Mouse (Mus musculus): ENCODE measurements at regions not wholly inside any gene's neighbourhood (a gene's known extent, or its start where the extent isn't known, plus 50 kb on each side); places are given as distances from the start of the nearest gene placed in this dataset.

DNA sequence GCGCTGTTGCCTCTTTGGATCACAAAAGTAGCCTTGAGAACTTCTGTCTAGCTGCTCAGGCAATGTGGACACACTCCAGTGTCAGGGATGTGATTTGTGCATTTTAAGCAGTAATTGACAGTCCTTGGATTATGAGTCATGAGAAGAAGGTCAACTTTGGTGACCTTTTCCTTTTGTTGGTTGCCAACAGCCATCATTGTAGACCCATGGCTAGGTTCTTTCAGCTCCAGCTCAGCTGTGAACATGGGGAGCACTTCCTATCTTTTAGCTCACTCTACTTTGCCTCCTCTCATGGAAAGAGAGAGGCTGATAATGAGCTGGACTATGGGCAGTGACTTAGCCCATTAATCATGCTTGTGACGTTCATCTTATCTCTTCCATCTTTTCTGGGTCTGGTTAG is 602.8 kb downstream of the Ets1 start:
- no peak for DNase-seq

GRCm38 (mm10) chr9:33240506-33240905 is 604.5 kb downstream of the Ets1 start:
- no peak for DNase-seq

DNA sequence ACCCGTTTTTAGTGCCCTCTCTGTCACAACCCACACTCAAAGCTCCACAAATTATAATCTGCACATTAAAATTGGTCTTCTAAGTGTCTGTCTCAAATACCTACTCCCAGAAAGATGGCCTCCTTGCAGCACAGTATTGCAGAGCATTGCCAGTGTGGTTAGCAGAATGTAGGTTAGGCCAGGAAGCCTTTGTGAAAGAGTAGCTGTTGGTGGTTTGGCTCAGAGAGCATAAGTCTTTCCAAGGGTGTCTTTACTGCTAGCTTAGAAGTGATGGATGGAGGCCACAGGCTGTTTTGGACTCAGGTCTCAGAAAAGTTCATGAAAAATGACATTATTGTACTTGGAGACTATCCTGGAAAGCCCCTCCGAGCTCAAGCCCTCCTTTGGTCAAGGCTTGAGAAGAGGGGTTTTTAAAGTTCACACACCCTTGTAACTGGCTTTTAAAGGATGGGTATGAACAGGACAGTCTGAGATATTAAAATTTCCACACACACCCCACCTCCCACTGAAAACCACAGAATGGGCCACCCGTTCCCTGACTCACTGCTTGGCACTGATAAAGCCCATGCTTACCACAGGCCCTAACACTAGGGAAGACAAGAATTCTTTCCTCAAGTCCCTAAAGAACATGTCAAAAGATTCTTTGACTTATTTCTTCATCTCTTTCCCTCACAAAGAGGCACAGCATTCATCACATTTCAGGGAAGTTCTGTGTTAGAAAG is 605.1 kb downstream of the Ets1 start:
- DNase-seq = no peak

GRCm38 (mm10) chr9:33246932-33247331 is 610.9 kb downstream of the Ets1 start:
- DNase-seq = peak; percentile 7 to 49

DNA sequence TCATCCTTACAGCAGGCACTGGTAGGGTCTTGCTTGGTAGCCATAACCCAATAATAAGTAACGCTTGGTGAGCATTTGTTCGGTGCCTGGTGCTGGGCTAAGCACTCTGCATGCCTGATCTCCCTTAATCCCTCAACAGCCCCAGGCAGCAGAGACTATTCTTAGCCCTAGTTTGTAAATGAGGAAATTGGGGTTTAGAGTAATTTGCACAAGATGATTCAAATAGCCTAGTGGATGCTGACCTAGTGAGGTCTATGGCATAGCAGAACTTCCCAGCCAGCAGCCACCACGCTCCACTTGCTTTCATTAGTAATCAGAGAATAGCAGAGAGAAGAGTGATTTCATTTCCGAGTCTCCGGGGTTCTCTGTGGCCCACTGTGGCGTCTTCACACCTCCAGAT is 622.2 kb downstream of the Ets1 start:
- DNase-seq = no peak

- peak; percentile 10 to 44 for DNase-seq
These were observed 624.1 kb downstream of the Ets1 start for GRCm38 (mm10) chr9:33260171-33260570.

DNA sequence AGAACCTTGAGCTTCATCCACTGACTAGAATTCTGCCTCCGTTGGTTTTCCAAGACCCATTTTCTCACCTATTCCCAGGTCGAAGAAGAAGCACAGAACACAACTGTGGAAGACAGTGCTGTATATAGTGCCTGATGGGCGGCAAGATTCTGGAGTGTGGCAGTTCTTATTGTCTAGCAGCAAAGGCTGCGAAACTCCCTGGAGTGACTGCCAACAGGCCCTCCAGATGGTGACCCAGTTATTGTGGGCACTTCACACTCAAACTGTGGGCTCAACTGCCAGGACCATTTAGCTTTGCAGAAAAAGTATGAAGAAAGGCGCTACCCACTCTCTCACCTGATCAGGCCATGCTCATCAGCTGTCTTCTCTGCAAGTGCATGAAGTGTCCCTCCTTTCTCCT is 653.4 kb downstream of the Ets1 start:
- no peak for DNase-seq

DNA sequence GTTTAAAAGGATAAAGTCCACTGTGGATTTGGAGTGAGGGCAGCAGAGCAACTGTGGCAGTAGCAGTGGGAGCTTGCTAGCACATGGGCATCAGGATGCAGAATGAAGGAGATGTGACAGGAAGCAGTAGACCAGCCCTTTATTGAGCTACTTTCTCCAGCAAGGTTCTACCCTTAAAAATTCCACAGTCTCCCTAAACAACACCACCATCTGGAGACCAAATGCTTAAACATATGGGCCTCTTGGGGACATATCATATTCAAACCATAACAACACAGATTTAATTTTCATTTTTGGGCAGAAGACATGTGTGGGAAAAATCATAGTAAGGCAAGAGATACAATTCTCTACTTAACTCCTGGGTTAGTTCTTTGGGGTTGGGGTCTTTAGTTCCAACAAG is 656.1 kb downstream of the Ets1 start:
- no peak for DNase-seq

GRCm38 (mm10) chr9:33295925-33296324 is 659.9 kb downstream of the Ets1 start:
- no peak for DNase-seq

DNA sequence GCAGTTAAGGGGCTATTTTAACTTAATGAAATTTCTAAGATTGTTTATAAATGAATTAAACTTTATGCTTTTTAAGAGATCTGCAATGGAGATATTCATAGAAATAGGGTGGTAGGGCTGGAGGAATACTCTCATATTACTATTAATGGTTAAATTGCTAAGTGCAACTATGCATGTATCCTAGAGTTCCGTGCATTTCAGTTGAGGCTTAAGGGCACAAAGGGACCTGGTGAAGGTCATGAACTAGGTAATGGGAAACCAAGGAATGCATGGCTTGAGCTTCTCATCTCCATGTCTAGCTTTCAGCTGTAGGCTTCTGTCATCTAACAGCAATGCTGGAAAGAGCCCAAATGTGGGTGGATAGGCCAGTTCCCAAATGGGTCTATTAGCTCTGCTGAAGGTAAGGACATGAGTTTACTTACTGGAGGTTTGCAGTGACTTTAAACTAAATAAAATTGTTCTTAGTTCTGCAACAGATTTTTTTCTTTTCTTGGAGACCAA is 683.6 kb downstream of the Ets1 start:
- DNase-seq = no peak

GRCm38 (mm10) chr9:33327722-33328121 is 691.7 kb downstream of the Ets1 start:
- DNase-seq = no peak

GRCm38 (mm10) chr9:33350258-33350657 is 714.2 kb downstream of the Ets1 start:
- no peak for DNase-seq

DNA sequence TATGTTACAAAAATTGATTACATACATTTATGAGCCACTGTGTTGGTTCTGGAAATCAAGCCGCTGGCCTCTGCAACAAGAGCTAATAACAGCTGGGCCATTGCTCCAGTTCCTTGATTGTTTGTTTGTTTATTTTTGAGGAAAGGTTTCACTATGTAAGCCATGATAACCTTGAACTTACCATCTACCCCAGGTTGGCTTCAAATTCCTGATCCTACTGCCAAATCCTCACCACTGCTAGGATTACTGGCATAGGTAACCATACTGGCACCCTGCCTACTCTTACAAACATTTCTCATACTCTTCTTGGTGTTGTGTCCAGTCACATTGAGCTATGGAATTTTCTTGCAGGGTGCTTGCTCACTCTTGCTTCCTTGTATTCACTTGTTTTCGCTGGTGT is 720.6 kb downstream of the Ets1 start:
- no peak for DNase-seq

GRCm38 (mm10) chr9:33360966-33361365 is 724.9 kb downstream of the Ets1 start:
- DNase-seq = no peak

DNA sequence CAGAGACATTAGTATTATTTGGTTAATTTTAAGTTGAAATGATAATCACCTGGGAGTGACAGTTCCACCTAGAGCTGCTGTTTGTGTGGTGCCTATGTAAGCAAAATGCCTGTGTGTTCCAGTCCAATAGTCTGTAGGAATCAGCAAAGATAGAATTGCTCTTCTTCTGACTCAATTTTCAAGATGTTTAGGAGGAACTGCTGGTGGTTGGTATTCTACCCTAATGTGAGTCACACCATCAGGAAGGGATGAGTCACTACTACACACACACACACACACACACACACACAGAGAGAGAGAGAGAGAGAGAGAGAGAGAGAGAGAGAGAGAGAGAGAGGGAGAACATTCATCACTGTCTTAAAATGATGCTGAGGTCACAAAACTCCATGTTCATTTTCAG is 753.1 kb downstream of the Ets1 start:
- DNase-seq = no peak

- DNase-seq = no peak
These were observed 768.7 kb downstream of the Ets1 start for GRCm38 (mm10) chr9:33404691-33405090.

DNA sequence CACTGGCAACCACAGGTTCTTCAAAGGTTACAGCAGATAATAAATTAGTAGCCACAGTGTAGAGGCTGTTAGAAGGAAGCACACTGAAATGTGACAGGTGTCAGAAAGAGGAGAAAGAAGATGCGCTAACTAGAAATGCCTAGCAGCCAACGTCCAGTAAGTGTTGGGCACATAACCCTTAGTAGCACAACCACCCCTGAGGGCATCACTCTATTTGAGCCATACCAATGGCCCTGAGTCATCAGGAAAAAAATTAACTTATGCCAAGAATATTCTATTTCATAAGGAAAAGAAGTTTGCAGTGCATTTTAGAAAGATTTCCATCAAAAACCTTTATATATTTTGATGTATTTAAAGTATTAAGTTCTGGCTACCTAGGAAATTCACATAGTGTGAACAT is 771.5 kb downstream of the Ets1 start:
- DNase-seq = no peak

- no peak for DNase-seq
These were observed 787.8 kb downstream of the Ets1 start for GRCm38 (mm10) chr9:33423781-33424180.

GRCm38 (mm10) chr9:33436459-33436858 is 800.4 kb downstream of the Ets1 start:
- no peak for DNase-seq

DNA sequence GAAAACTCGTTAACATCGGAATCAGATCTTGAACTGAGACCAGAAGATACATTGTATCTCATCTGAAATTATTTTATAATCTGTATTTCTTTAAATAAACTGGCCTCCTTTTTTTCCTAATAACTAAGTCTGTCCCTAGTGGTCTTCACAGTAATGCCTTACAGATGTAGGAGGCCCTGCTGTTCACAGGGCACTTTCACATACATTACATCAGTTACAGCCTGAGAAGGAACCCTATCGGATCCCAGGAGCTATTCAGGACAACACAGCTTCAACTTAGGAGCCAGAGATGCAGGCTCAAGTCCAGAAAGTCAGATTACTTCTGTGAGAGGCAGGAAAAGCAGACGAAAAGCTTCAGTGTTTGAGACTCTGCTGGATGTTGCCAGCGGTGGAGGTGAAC is 806.2 kb downstream of the Ets1 start:
- no peak for DNase-seq

DNA sequence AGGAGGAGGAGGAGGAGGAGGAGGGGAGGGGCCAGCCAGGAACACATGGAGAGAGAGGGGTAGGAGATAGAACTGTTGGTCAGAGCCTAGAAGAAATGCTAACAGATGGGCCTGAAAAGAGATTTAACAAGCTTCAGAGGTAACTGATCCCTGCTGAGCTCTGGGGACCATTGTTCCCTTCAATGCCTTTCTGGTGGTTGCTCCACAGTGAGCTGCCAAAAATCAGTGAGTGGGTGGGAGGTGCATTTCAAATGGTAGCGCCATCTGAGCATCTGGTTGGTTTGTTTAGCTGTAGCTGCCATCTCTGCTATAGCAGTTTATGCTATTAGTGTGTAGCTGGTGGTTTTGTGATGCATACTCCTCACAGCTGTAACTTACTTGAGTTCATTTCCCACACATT is 809.9 kb downstream of the Ets1 start:
- no peak for DNase-seq

DNA sequence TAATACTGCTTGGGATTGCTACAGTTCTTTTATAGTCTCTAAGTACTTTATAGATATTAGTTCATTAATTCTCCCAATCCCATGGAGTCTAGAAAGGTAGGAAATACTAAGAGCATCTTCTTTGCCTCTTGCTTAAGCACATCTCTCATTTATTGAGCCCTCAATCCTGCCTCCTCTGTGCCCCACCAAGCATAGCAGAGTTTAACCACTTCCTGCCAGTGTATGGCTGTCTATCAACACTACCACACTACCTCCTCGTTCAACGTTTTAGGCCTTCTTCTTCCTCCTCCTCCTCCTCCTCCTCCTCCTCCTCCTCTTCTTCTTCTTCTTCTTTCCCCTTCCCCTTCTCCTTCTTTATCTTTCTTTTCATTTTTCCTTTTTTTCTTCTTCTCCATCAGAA is 839.1 kb downstream of the Ets1 start:
- peak in 1 of 2 experiments; percentile 7 for DNase-seq

DNA sequence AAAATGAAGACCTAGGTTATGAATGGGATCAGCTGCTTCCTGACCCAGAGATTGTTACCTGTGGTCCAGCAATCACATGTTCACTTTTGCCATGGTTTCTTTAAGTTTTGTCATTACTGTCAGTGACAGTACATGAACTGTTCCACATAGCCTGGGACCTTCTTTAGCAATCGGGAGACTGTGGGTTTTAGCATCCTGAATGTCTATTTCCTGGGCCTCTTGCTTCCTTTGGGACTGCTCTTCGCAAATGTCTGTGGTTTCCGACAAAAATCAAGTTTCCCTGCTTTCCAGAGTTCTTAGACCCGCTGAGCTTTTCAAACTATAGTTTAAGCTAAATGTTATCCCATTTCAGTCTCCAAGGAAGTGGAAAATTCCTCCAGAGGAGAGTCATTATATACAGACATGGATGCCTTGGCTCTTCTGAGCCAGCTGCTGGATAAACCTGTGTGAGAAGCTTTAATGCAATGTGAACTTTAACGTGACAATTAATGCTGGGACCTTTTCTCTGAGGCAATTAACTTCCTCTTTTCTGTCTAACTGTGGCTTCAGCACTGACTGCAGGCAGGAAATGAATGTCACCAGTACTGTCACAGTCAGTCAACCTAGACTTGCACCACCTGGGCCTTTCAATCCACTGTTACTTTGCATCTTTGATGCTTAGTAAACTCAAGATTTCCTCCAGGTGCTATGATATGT is 847.0 kb downstream of the Ets1 start:
- DNase-seq = peak in 1 of 2 experiments; percentile 17

- DNase-seq = no peak
These were observed 847.5 kb downstream of the Ets1 start for GRCm38 (mm10) chr9:33483541-33483846.

Data from spleen, adult 18-20 months (tissue).